Mouse (Mus musculus): Measurements from ENCODE around the gene Egln3.

The Egln3 gene

GRCm38 (mm10) chr12:54203656-54204045, at the start of gene Egln3:
Gene Egln3, minus strand, starts transcription at chr12:54203860.
- peak; percentile 92 for DNase-seq (ENCODE audit: low spot score)

GRCm38 (mm10) chr12:54253449-54253848, 49.8 kb upstream of the Egln3 start:
- no peak for DNase-seq (ENCODE audit: low spot score)

GRCm38 (mm10) chr12:54251942-54252400, 48.3 kb upstream of the Egln3 start:
- no peak for DNase-seq (ENCODE audit: low spot score)

- no peak for DNase-seq (ENCODE audit: low spot score)
Observed at GRCm38 (mm10) chr12:54247835-54248234, 44.2 kb upstream of the Egln3 start.

GRCm38 (mm10) chr12:54243158-54243557, 39.5 kb upstream of the Egln3 start:
- DNase-seq (ENCODE audit: low spot score): no peak

GRCm38 (mm10) chr12:54241976-54242375, 38.3 kb upstream of the Egln3 start:
- DNase-seq (ENCODE audit: low spot score): no peak

GRCm38 (mm10) chr12:54233794-54234193, 30.1 kb upstream of the Egln3 start:
- DNase-seq (ENCODE audit: low spot score): no peak

GRCm38 (mm10) chr12:54232996-54233603, 29.4 kb upstream of the Egln3 start:
- DNase-seq (ENCODE audit: low spot score): no peak

- DNase-seq (ENCODE audit: low spot score): no peak
Observed at GRCm38 (mm10) chr12:54232456-54232855, 28.8 kb upstream of the Egln3 start.

GRCm38 (mm10) chr12:54227551-54227950, 23.9 kb upstream of the Egln3 start:
- no peak for DNase-seq (ENCODE audit: low spot score)

- no peak for DNase-seq (ENCODE audit: low spot score)
Observed at GRCm38 (mm10) chr12:54226341-54226740, 22.7 kb upstream of the Egln3 start.

- no peak for DNase-seq (ENCODE audit: low spot score)
Observed at GRCm38 (mm10) chr12:54225610-54226009, 21.9 kb upstream of the Egln3 start.

GRCm38 (mm10) chr12:54225090-54225489, 21.4 kb upstream of the Egln3 start:
- no peak for DNase-seq (ENCODE audit: low spot score)

GRCm38 (mm10) chr12:54222036-54222760, 18.5 kb upstream of the Egln3 start:
- no peak for DNase-seq (ENCODE audit: low spot score)

- no peak for DNase-seq (ENCODE audit: low spot score)
Observed at GRCm38 (mm10) chr12:54216673-54217072, 13.0 kb upstream of the Egln3 start.

- peak; percentile 27 for DNase-seq (ENCODE audit: low spot score)
Observed at GRCm38 (mm10) chr12:54214426-54214825, 10.8 kb upstream of the Egln3 start.

GRCm38 (mm10) chr12:54213871-54214270, 10.2 kb upstream of the Egln3 start:
- no peak for DNase-seq (ENCODE audit: low spot score)

- DNase-seq (ENCODE audit: low spot score): no peak
Observed at GRCm38 (mm10) chr12:54213230-54213629, 9.6 kb upstream of the Egln3 start.

GRCm38 (mm10) chr12:54209182-54209563, 5.5 kb upstream of the Egln3 start:
- no peak for DNase-seq (ENCODE audit: low spot score)

- DNase-seq (ENCODE audit: low spot score): no peak
Observed at GRCm38 (mm10) chr12:54208433-54209181, 4.9 kb upstream of the Egln3 start.

GRCm38 (mm10) chr12:54205731-54206130, 2.1 kb upstream of the Egln3 start:
- no peak for DNase-seq (ENCODE audit: low spot score)

- peak; percentile 59 for DNase-seq (ENCODE audit: low spot score)
Observed at GRCm38 (mm10) chr12:54205195-54205594, 1.5 kb upstream of the Egln3 start.
